In the genomic region with DNA sequence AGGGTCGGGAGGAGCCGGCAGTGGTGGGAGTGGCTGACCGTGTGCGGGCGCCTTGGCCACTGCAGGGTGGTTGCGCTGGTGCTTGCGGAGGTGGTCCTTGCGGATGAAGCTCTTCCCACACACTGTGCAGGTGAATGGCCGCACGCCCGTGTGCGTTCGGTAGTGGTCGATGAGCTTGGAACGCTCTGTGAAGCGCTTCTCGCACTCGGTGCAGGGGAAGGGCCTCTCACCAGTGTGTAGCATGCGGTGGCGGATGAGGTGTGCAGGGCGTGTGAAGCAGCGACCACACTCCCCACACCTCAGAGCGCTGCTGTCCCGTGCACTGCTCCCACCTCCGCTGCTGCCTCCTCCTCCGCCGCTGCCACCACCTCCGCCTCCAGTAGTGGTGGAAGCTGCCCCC, we compare ENCODE assay signal across 13 mouse cellular contexts. TPM values are rescaled to one million over a fixed set of nuclear protein-coding genes. Genes with fewer than 3 reads are reported as not detected.
DNase-seq lines count a peak whose midpoint lies in the region; ATAC-seq and TF ChIP-seq lines count a peak whose summit lies in the region.
"Had no signal": no experiment of that assay in that cellular context is flagged by ENCODE, and none has a peak within 500 bp of the region (broad histone marks: within the 10 kb centered on the region; RNA-seq: fewer than 3 reads in every experiment).

No protein-coding gene starts in this region.

- 0 out of 2 replicates have a peak, but pooled peaks have one; percentile 23 for ATAC-seq in forebrain, embryonic 15.5 days (replicated peaks)
- ATAC-seq in forebrain, embryonic 14.5 days: no peak
- 0 out of 2 replicates have a peak, but pooled peaks have one; percentile 12 for ATAC-seq in kidney, embryonic 15.5 days (replicated peaks; ENCODE audit: low FRiP score)
- 0 out of 2 replicates have a peak, but pooled peaks have one; percentile 36 for ATAC-seq in neural tube, embryonic 13.5 days (ENCODE audit: low read depth)
- ATAC-seq in neural tube, embryonic 15.5 days (ENCODE audit: low FRiP score): no peak; the same call in 1 of the 2 replicates
- peak; percentile 21; the same call in 1 of the 2 replicates for ATAC-seq in stomach, postnatal 0 days (ENCODE audit: low FRiP score, low TSS enrichment)
- ATAC-seq: activated CD4-positive, CD25-positive, alpha-beta regulatory T cell, adult 4 months; forebrain, postnatal 0 days had no signal

- H3K9ac ChIP-seq in forebrain, embryonic 15.5 days (replicated peaks): no peak overlapping the region
- no peak overlapping the region for H3K9ac ChIP-seq in forebrain, embryonic 14.5 days (ENCODE audit: low read length)
- no peak overlapping the region for H3K9ac ChIP-seq in kidney, embryonic 15.5 days
- no peak overlapping the region for H3K9ac ChIP-seq in neural tube, embryonic 13.5 days
- H3K9ac ChIP-seq in neural tube, embryonic 15.5 days (replicated peaks): no peak overlapping the region
- H3K9ac ChIP-seq in stomach, postnatal 0 days (ENCODE audit: low read length): no peak overlapping the region
- H3K9ac ChIP-seq: forebrain, postnatal 0 days had no signal

- 95% methylated on average over 28 of the region's 28 CpGs for WGBS in forebrain, embryonic 15.5 days
- WGBS in forebrain, embryonic 14.5 days: 93% methylated on average over 28 of the region's 28 CpGs
- WGBS in kidney, embryonic 15.5 days: 95% methylated on average over 28 of the region's 28 CpGs
- WGBS in neural tube, embryonic 13.5 days: 94% methylated on average over 28 of the region's 28 CpGs
- WGBS in neural tube, embryonic 15.5 days: 96% methylated on average over 28 of the region's 28 CpGs
- 95% methylated on average over 28 of the region's 28 CpGs for WGBS in stomach, postnatal 0 days

- no peak for TF ChIP-seq EP300 in stomach, postnatal 0 days (optimal IDR thresholded peaks at IDR 0.05)

- no peak overlapping the region for H3K4me2 ChIP-seq in forebrain, embryonic 15.5 days (replicated peaks)
- H3K4me2 ChIP-seq in forebrain, embryonic 14.5 days (ENCODE audit: low read length): no peak overlapping the region
- no peak overlapping the region for H3K4me2 ChIP-seq in kidney, embryonic 15.5 days
- no peak overlapping the region for H3K4me2 ChIP-seq in neural tube, embryonic 13.5 days
- no peak overlapping the region for H3K4me2 ChIP-seq in neural tube, embryonic 15.5 days
- no peak overlapping the region for H3K4me2 ChIP-seq in stomach, postnatal 0 days (replicated peaks; ENCODE audit: low read depth)

- TF ChIP-seq CTCF in stomach, postnatal 0 days (IDR thresholded peaks at IDR 0.05; ENCODE audit: low read depth): no peak

- DNase-seq in forebrain, embryonic 14.5 days (ENCODE audit: low spot score): no peak
- DNase-seq in kidney, adult 18-20 months: no peak
- DNase-seq in stomach, postnatal 0 days (ENCODE audit: low spot score): no peak
- DNase-seq in spleen, postnatal 10 days (ENCODE audit: low spot score in 2 of 2): no peak
- DNase-seq: forebrain, postnatal 0 days; kidney, postnatal 25 days; thymus, adult 18-20 months had no signal

- H3K36me3 ChIP-seq in forebrain, embryonic 15.5 days: peaks cover 66% of the 10 kb centered on the region
- H3K36me3 ChIP-seq in forebrain, embryonic 14.5 days (ENCODE audit: control insufficient read depth, insufficient read depth, low read length): peaks cover 67% of the 10 kb centered on the region
- H3K36me3 ChIP-seq in kidney, embryonic 15.5 days: peaks cover 79% of the 10 kb centered on the region
- H3K36me3 ChIP-seq in neural tube, embryonic 13.5 days: peaks cover 74% of the 10 kb centered on the region
- peaks cover 62% of the 10 kb centered on the region for H3K36me3 ChIP-seq in neural tube, embryonic 15.5 days
- H3K36me3 ChIP-seq in stomach, postnatal 0 days (ENCODE audit: control insufficient read depth, insufficient read depth, low read length): peaks cover 44% of the 10 kb centered on the region

- no peaks in the 10 kb centered on the region for H3K4me1 ChIP-seq in forebrain, embryonic 15.5 days
- H3K4me1 ChIP-seq in forebrain, embryonic 14.5 days (ENCODE audit: control insufficient read depth, insufficient read depth, low read length): no peaks in the 10 kb centered on the region
- H3K4me1 ChIP-seq in kidney, embryonic 15.5 days: no peaks in the 10 kb centered on the region
- H3K4me1 ChIP-seq in neural tube, embryonic 13.5 days (replicated peaks): no peaks in the 10 kb centered on the region
- H3K4me1 ChIP-seq in neural tube, embryonic 15.5 days: no peaks in the 10 kb centered on the region
- H3K4me1 ChIP-seq in stomach, postnatal 0 days (replicated peaks; ENCODE audit: control insufficient read depth, insufficient read depth): no peaks in the 10 kb centered on the region
- H3K4me1 ChIP-seq: heart, embryonic 10.5 days had no signal

- H3K27ac ChIP-seq in forebrain, embryonic 15.5 days (replicated peaks): no peak overlapping the region
- no peak overlapping the region for H3K27ac ChIP-seq in forebrain, embryonic 14.5 days (ENCODE audit: low read depth, low read length)
- H3K27ac ChIP-seq in kidney, embryonic 15.5 days: no peak overlapping the region
- H3K27ac ChIP-seq in neural tube, embryonic 13.5 days (replicated peaks): no peak overlapping the region
- no peak overlapping the region for H3K27ac ChIP-seq in neural tube, embryonic 15.5 days (replicated peaks)
- H3K27ac ChIP-seq in stomach, postnatal 0 days (replicated peaks): no peak overlapping the region
- H3K27ac ChIP-seq: heart, embryonic 10.5 days had no signal

- H3K4me3 ChIP-seq in forebrain, embryonic 15.5 days: no peak overlapping the region
- no peak overlapping the region for H3K4me3 ChIP-seq in forebrain, embryonic 14.5 days (ENCODE audit: low read depth, low read length)
- H3K4me3 ChIP-seq in kidney, embryonic 15.5 days (replicated peaks): no peak overlapping the region
- H3K4me3 ChIP-seq in neural tube, embryonic 13.5 days: no peak overlapping the region
- H3K4me3 ChIP-seq in neural tube, embryonic 15.5 days (replicated peaks): no peak overlapping the region
- no peak overlapping the region for H3K4me3 ChIP-seq in stomach, postnatal 0 days (ENCODE audit: low read depth, low read length)
- H3K4me3 ChIP-seq: heart, embryonic 10.5 days had no signal

- no peaks in the 10 kb centered on the region for H3K9me3 ChIP-seq in forebrain, embryonic 15.5 days
- no peaks in the 10 kb centered on the region for H3K9me3 ChIP-seq in forebrain, embryonic 14.5 days (replicated peaks; ENCODE audit: control insufficient read depth, low read length)
- H3K9me3 ChIP-seq in kidney, embryonic 15.5 days (replicated peaks): no peaks in the 10 kb centered on the region
- H3K9me3 ChIP-seq in neural tube, embryonic 13.5 days: no peaks in the 10 kb centered on the region
- H3K9me3 ChIP-seq in neural tube, embryonic 15.5 days (replicated peaks): no peaks in the 10 kb centered on the region
- H3K9me3 ChIP-seq in stomach, postnatal 0 days (ENCODE audit: control insufficient read depth, low read length): no peaks in the 10 kb centered on the region
- H3K9me3 ChIP-seq: heart, embryonic 10.5 days had no signal

- H3K27me3 ChIP-seq in forebrain, embryonic 15.5 days: no peaks in the 10 kb centered on the region
- H3K27me3 ChIP-seq in forebrain, embryonic 14.5 days (replicated peaks; ENCODE audit: control insufficient read depth, insufficient read depth, low read length): no peaks in the 10 kb centered on the region
- H3K27me3 ChIP-seq in kidney, embryonic 15.5 days: no peaks in the 10 kb centered on the region
- no peaks in the 10 kb centered on the region for H3K27me3 ChIP-seq in neural tube, embryonic 13.5 days
- no peaks in the 10 kb centered on the region for H3K27me3 ChIP-seq in neural tube, embryonic 15.5 days (replicated peaks)
- H3K27me3 ChIP-seq in stomach, postnatal 0 days (ENCODE audit: control insufficient read depth, insufficient read depth, low read length): no peaks in the 10 kb centered on the region

RNA-seq across cellular contexts. Expression of gene Zfp777, which starts 15.2 kb away (rescaled TPM):
- 10.5 and 11.7 TPM in 2 replicates for polyA plus RNA-seq in forebrain, embryonic 15.5 days (2015; fragmentation: Nextera tagmentation; extraction: Ambion mirVana)
- 7.5 and 8.0 TPM in 2 replicates for polyA plus RNA-seq in forebrain, embryonic 14.5 days (2014; fragmentation: Nextera tagmentation; extraction: Ambion mirVana)
- polyA plus RNA-seq in kidney, embryonic 15.5 days (2015; fragmentation: Nextera tagmentation; extraction: Ambion mirVana): 8.9 and 9.8 TPM in 2 replicates
- 8.9 and 11.7 TPM in 2 replicates for polyA plus RNA-seq in neural tube, embryonic 13.5 days (2015; fragmentation: Nextera tagmentation; extraction: Ambion mirVana)
- 13.4 and 14.8 TPM in 2 replicates for polyA plus RNA-seq in neural tube, embryonic 15.5 days (2015; fragmentation: Nextera tagmentation; extraction: Ambion mirVana)
- 3.0 and 3.2 TPM in 2 replicates for polyA plus RNA-seq in stomach, postnatal 0 days (2015; fragmentation: Nextera tagmentation; extraction: Ambion mirVana)

RNA-seq across cellular contexts. Expression of gene Zfp746, which starts 22.5 kb away (rescaled TPM):
- polyA plus RNA-seq in forebrain, embryonic 15.5 days (2015; fragmentation: Nextera tagmentation; extraction: Ambion mirVana): 23.9 and 25.9 TPM in 2 replicates
- polyA plus RNA-seq in forebrain, embryonic 14.5 days (2014; fragmentation: Nextera tagmentation; extraction: Ambion mirVana): 17.5 and 17.7 TPM in 2 replicates
- polyA plus RNA-seq in kidney, embryonic 15.5 days (2015; fragmentation: Nextera tagmentation; extraction: Ambion mirVana): 19.1 and 24.0 TPM in 2 replicates
- 20.2 and 20.5 TPM in 2 replicates for polyA plus RNA-seq in neural tube, embryonic 13.5 days (2015; fragmentation: Nextera tagmentation; extraction: Ambion mirVana)
- polyA plus RNA-seq in neural tube, embryonic 15.5 days (2015; fragmentation: Nextera tagmentation; extraction: Ambion mirVana): 19.4 and 21.9 TPM in 2 replicates
- 8.7 and 10.3 TPM in 2 replicates for polyA plus RNA-seq in stomach, postnatal 0 days (2015; fragmentation: Nextera tagmentation; extraction: Ambion mirVana)

Comparison
In these comparisons a context has a peak if more than half of its experiments do, and no peak if none do; other contexts are left out.
1. ATAC-seq: peak in forebrain, embryonic 15.5 days (single experiment), kidney, embryonic 15.5 days (single experiment), neural tube, embryonic 13.5 days (single experiment) and stomach, postnatal 0 days (single experiment); none in forebrain, embryonic 14.5 days (single experiment) and neural tube, embryonic 15.5 days (single experiment).